Mouse (Mus musculus): ENCODE data around the gene Plod1.

DNA sequence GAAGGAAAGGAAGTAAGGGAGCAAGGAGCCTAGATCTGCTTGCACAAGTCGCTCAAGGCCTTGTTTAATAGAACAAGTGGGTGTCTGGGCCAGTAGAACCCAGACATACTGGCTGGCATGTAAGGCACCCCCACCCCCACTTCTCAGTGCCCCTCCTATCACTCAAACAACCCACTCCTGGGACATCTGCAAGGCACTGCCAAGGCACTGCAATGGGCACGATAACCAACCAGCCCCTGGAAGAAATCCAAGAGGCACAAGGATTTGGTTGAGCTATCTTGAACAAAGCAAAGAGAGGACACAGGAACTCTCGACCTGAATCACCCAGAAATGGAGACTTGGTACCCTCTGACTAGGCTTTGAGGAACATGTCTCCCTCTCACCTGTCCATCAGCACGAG lies 48.3 kb downstream of the Plod1 start:
- no peak for TF ChIP-seq CTCF (IDR thresholded peaks at IDR 0.05; ENCODE audit: control insufficient read depth, insufficient read depth, insufficient replicate concordance, low read depth, low read length)
- no peak for TF ChIP-seq POLR2A (IDR thresholded peaks at IDR 0.05; ENCODE audit: control insufficient read depth, low read depth, low read length)

All from testis, adult 2 months (tissue).